Mouse (Mus musculus): ENCODE measurements around the gene Atg14.

- no peak for TF ChIP-seq POLR2A (IDR thresholded peaks at IDR 0.05; ENCODE audit: borderline replicate concordance, insufficient read depth, low read length)
- TF ChIP-seq CTCF (IDR thresholded peaks at IDR 0.05; ENCODE audit: borderline replicate concordance, insufficient read depth, low read depth, low read length): no peak
These were observed 56.8 kb downstream of the Atg14 start for GRCm38 (mm10) chr14:47513606-47514005.

Measured in cerebellum, adult 2 months (tissue).